In genomic region chr15:68579486-68579885, GRCm38 (mm10) we compare ENCODE assay signal across 25 mouse cellular contexts.
DNase-seq lines count a peak whose midpoint lies in the region; TF ChIP-seq lines count a peak whose summit lies in the region.
"Had no signal": no experiment of that assay in that cellular context is flagged by ENCODE, and none has a peak within 500 bp of the region (broad histone marks: within the 10 kb centered on the region; RNA-seq: fewer than 3 reads in every experiment).

No protein-coding gene starts in this region.

- H3K36me3 ChIP-seq in midbrain, embryonic 10.5 days, result no peaks in the 10 kb centered on the region
- H3K36me3 ChIP-seq: heart, embryonic 10.5 days; liver, embryonic 13.5 days; neural tube, embryonic 12.5 days had no signal

- intact Hi-C loops in left cerebral cortex, postnatal 4 days (cut with DNase I), result no loop called here
- intact Hi-C loops in gastrocnemius, adult 2 months (cut with DNase I), result no loop called here

- H3K4me1 ChIP-seq in midbrain, embryonic 10.5 days, result no peaks in the 10 kb centered on the region
- H3K4me1 ChIP-seq: forebrain, embryonic 13.5 days; heart, embryonic 10.5 days; liver, embryonic 13.5 days; neural tube, embryonic 12.5 days had no signal

- H3K9me3 ChIP-seq in midbrain, embryonic 10.5 days (replicated peaks), result no peaks in the 10 kb centered on the region
- H3K9me3 ChIP-seq: forebrain, embryonic 13.5 days; heart, embryonic 10.5 days; liver, embryonic 13.5 days; neural tube, embryonic 12.5 days had no signal

- H3K27me3 ChIP-seq in midbrain, embryonic 10.5 days (ENCODE audit: low read depth, poor library complexity, severe bottlenecking), result no peaks in the 10 kb centered on the region
- H3K27me3 ChIP-seq: forebrain, embryonic 13.5 days; liver, embryonic 13.5 days; neural tube, embryonic 12.5 days had no signal

- 92% methylated on average over 2 of the region's 2 CpGs for WGBS in midbrain, embryonic 10.5 days

- DNase-seq in left cerebral cortex, adult 18-20 months (ENCODE audit: low spot score in 2 of 2), result peak; percentile 40 to 61
- no peak for DNase-seq in left cerebral cortex, postnatal 4 days
- peak; percentile 10 for DNase-seq in frontal cortex, postnatal 25 days (ENCODE audit: low spot score in 2 of 2)
- DNase-seq in layer of hippocampus, postnatal 14 days (ENCODE audit: low spot score in 2 of 2), result peak; percentile 9 to 24
- peak; percentile 48 for DNase-seq in right cerebral cortex, postnatal 25 days
- DNase-seq in midbrain, embryonic 10.5 days (ENCODE audit: low spot score), result no peak
- no peak for DNase-seq in natural killer cell, adult 2 months (ENCODE audit: low spot score in 2 of 2)
- DNase-seq in gastrocnemius, adult 2 months, result no peak
- DNase-seq: adrenal gland, adult 2 months; cerebellum, adult 11-12 months; cerebellum, postnatal 25 days; heart, postnatal 4 days; kidney, adult 18-20 months; liver, embryonic 13.5 days; lung, adult 2 months; lung, postnatal 14 days; midbrain, embryonic 14.5 days; retina, postnatal 1 day; spleen, adult 18-20 months had no signal

- no peak overlapping the region for H3K27ac ChIP-seq in midbrain, embryonic 10.5 days (replicated peaks)
- no peak overlapping the region for H3K27ac ChIP-seq in gastrocnemius, adult 2 months
- H3K27ac ChIP-seq: forebrain, embryonic 13.5 days; heart, embryonic 10.5 days; hindbrain, embryonic 14.5 days; kidney, postnatal 0 days; liver, embryonic 13.5 days; neural tube, embryonic 12.5 days had no signal

- TF ChIP-seq CTCF in gastrocnemius, adult 2 months (IDR thresholded peaks at IDR 0.05), result no peak

- H3K4me3 ChIP-seq in midbrain, embryonic 10.5 days, result no peak overlapping the region
- H3K4me3 ChIP-seq in gastrocnemius, adult 2 months, result no peak overlapping the region
- H3K4me3 ChIP-seq: forebrain, embryonic 13.5 days; heart, embryonic 10.5 days; left cerebral cortex, adult 2 months; liver, embryonic 13.5 days; neural tube, embryonic 12.5 days had no signal

Comparison
In these comparisons a context has a peak if more than half of its experiments do, and no peak if none do; other contexts are left out.
1. DNase-seq: peak in left cerebral cortex, adult 18-20 months (2 of 2), frontal cortex, postnatal 25 days (2 of 2), layer of hippocampus, postnatal 14 days (2 of 2) and right cerebral cortex, postnatal 25 days (single experiment); none in left cerebral cortex, postnatal 4 days (single experiment), midbrain, embryonic 10.5 days (single experiment), natural killer cell, adult 2 months (0 of 2) and gastrocnemius, adult 2 months (single experiment).